Mouse (Mus musculus) G1E (cell line): ENCODE results near the gene Scml4. TPM values are rescaled to one million over a fixed set of nuclear protein-coding genes. Genes with fewer than 3 reads are reported as not detected.

Experiments
- ATAC-seq: 2 replicates; pipeline ENCODE4 v1.8.0; 2016; ENCODE audit warnings: mild to moderate bottlenecking; ENCODE audit not compliant: insufficient number of reproducible peaks, poor library complexity, low FRiP score, severe bottlenecking; ENCODE audit errors: extremely low read depth
- DNase-seq: peaks from one replicate; pipeline ENCODE4 v3.0.0; 2012; ENCODE audit warnings: low spot score
- H3K27me3 ChIP-seq: 2 replicates; pipeline ENCODE4 v1.6.1; 2012; ENCODE audit warnings: mild to moderate bottlenecking, low read length, inconsistent platforms; ENCODE audit not compliant: insufficient read depth
- H3K36me3 ChIP-seq: replicated peaks from 2 replicates; pipeline ENCODE3; 2012; ENCODE audit warnings: mild to moderate bottlenecking, inconsistent platforms
- H3K4me1 ChIP-seq: 2 replicates; pipeline ENCODE4 v1.6.1; 2012; ENCODE audit warnings: low read depth, low read length, inconsistent platforms, mixed read lengths; ENCODE audit not compliant: insufficient read depth
- H3K4me3 ChIP-seq: 2 replicates; pipeline ENCODE4 v1.5.1; 2012; ENCODE audit warnings: low read depth, mild to moderate bottlenecking, inconsistent platforms, low read length, moderate library complexity, mixed read lengths
- H3K9me3 ChIP-seq: replicated peaks from 2 replicates; pipeline ENCODE4 v1.6.1; 2012; ENCODE audit warnings: inconsistent platforms
- CTCF ChIP-seq: IDR thresholded peaks from 2 replicates; pipeline ENCODE4 v1.5.1; 2012; ENCODE audit warnings: low read depth, low read length, inconsistent platforms, mixed read lengths
- GATA1 ChIP-seq: IDR thresholded peaks from 2 replicates; pipeline ENCODE4 v1.6.1; 2012; ENCODE audit warnings: borderline replicate concordance, low read length, inconsistent platforms, mixed read lengths
- GATA2 ChIP-seq: IDR thresholded peaks from 2 replicates; pipeline ENCODE4 v1.6.1; 2012; ENCODE audit warnings: low read depth, low read length, inconsistent platforms, borderline replicate concordance
- POLR2AphosphoS5 ChIP-seq: IDR thresholded peaks from 2 replicates; pipeline ENCODE4 v1.6.1; 2012; ENCODE audit warnings: low read depth, low read length, inconsistent platforms; ENCODE audit not compliant: insufficient replicate concordance
- TAL1 ChIP-seq: conservative IDR thresholded peaks from 2 replicates; pipeline ENCODE4 v1.6.1; 2012; ENCODE audit warnings: low read depth, low read length, inconsistent platforms, mixed read lengths
- polyA plus RNA-seq: library from polyadenylated mRNA; stranded (reverse); fragments of >175 nt; gene quantifications from 2 replicates; pipeline ENCODE4 v1.2.3, GENCODE M21; 2012
- total RNA-seq, 2 experiments: library from RNA; stranded (forward) in 1 of 2; stranded (reverse) in 1 of 2; fragments of 200-1000 nt in 1 of 2; fragments of >200 nt in 1 of 2; fragmentation: Nextera tagmentation in 1 of 2; gene quantifications; 2 replicates each; pipeline ENCODE4 v1.2.3; 2014 to 2017

The Scml4 gene
- total and polyA plus RNA-seq, 3 experiments = not detected

DNA sequence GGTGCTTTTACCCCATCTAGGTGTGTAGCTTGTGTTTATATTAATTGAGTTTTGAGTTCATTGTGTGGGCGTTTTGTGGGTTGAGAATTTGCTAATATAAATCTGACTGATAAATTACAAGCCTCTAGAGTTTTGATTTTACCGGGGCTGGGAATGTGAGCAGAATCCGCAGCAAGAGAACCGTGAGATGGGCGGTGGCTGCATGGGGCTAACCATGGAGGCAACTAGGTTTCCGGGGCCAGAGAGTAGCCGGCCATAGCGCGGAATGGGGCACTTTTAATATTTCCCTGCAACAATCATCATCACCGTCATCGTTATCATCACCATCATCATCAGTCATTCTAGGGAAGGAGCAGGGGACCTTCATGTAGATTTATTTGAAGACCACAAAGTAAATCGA, 59.6 kb downstream of the Scml4 start:
- no peaks in the 10 kb centered on the region for H3K27me3 ChIP-seq
- TF ChIP-seq POLR2AphosphoS5 (no peak), TAL1 (no peak), GATA1 (no peak), GATA2 (no peak), CTCF (no peak)
- H3K4me3 ChIP-seq = no peak overlapping the region
- H3K9me3 ChIP-seq = no peaks in the 10 kb centered on the region
- no peaks in the 10 kb centered on the region for H3K36me3 ChIP-seq
- ATAC-seq (no peak), DNase-seq (no peak)
- no peaks in the 10 kb centered on the region for H3K4me1 ChIP-seq

DNA sequence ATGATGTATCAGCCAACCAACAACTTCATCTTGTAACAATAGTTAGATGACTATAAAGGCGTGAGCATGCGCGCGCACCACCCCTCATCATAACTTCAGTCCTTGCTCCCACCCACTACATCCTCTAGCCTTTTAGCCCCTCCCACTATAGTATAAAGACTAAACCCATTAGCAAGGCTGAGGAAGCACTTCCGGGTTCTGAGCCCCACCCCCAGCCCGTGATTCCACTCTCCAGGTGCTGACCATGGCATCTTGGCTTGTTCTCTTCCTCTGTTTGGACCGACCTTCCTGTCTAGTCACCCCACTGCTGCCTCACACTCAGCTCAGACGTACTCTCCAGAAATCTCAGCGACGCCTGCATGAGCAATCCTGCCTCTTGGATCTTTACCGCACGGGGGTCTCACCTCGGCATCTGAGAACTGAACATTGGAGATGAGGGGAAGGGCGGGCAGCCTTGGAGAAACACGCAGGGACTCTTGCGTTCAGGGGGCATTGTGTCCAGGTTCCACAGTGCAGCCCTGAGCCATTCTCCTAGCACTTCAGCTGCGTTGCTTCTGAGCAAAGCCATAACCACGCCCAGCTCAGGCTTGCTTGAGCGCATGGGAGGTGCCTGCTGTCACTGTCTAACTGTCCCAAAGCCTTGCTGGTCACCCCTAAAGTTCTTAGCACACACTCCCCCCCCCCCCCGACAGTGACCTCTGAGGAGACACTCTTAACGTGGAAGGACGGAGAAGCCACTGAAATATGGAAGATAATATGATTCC, 65.1 kb downstream of the Scml4 start:
- no peak for TF ChIP-seq TAL1
- TF ChIP-seq GATA1 = no peak
- no peak for TF ChIP-seq GATA2
- TF ChIP-seq CTCF = no peak
- no peak for TF ChIP-seq POLR2AphosphoS5
- no peak for DNase-seq
- no peaks in the 10 kb centered on the region for H3K36me3 ChIP-seq
- H3K4me1 ChIP-seq = no peaks in the 10 kb centered on the region
- H3K27me3 ChIP-seq = no peaks in the 10 kb centered on the region; the same call in 1 of the 2 replicates
- no peak for ATAC-seq
- no peak overlapping the region for H3K4me3 ChIP-seq
- no peaks in the 10 kb centered on the region for H3K9me3 ChIP-seq

DNA sequence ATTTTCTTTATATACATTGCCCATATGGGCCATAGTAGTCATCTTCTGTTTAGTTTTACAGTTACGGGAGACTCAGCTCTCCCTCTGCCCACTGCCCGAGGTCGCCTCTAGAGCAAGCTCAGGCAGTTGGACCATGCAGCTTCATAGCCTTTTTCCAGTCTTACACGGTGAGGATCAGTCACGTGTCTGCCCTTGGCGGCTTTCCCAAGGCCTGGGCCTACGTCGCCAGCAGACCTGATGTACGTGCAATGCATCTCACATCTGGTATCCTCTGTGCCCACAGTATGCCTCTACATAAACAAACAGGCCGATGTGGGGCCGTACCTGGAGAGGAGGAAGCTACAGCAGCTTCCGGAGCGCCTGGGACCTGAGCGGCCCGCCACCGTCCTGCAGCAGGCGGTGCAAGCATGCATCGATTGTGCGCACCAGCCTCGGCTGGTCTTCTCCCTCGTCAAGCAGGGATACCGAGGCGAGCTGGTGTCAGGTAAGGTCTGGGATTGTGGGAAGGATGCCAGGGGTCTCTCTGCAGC, 70.0 kb downstream of the Scml4 start:
- Histone ChIP-seq H3K36me3 (no peaks in the 10 kb centered on the region), H3K4me1 (no peaks in the 10 kb centered on the region), H3K27me3 (no peaks in the 10 kb centered on the region; the same call in 1 of the 2 replicates), H3K4me3 (no peak overlapping the region), H3K9me3 (no peaks in the 10 kb centered on the region)
- ATAC-seq (no peak), DNase-seq (no peak)
- TF ChIP-seq CTCF = no peak
- TF ChIP-seq TAL1 = no peak
- no peak for TF ChIP-seq GATA2
- TF ChIP-seq GATA1 = no peak
- no peak for TF ChIP-seq POLR2AphosphoS5

DNA sequence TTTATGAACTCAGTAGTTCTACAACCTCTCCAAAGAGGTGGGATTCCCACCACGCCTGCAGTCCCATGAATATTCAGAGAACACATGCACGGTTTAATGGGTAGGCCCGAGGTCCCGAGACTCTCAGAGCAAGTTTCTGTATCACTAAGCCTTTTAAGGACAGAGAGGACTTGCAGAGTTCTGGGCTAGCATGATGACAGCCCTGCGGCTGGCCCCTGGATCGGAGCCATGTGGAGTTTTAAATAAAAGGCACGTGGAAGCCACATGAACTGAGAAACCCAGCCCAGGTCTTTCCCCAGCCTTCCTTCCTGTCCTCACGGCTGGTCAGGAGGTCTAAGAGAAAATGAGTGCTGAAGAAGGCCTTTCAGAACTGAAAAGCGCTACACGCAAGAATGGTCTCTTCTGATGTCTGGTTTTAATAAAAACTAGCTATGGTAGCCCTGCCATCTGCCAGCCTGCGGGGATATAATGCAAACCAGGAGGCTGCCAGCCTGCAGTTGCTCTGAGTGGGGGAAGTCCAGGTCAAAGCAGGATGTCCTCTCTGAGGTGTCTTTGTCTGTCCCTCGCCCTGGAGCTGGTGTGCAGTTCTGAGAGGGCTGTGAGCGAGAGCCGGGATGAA, 72.8 kb downstream of the Scml4 start:
- Histone ChIP-seq H3K4me1 (no peaks in the 10 kb centered on the region), H3K36me3 (no peaks in the 10 kb centered on the region), H3K4me3 (no peak overlapping the region), H3K27me3 (no peaks in the 10 kb centered on the region; the same call in 1 of the 2 replicates), H3K9me3 (no peaks in the 10 kb centered on the region)
- ATAC-seq = no peak
- no peak for DNase-seq
- TF ChIP-seq CTCF (no peak), TAL1 (no peak), GATA1 (no peak), GATA2 (no peak), POLR2AphosphoS5 (no peak)

DNA sequence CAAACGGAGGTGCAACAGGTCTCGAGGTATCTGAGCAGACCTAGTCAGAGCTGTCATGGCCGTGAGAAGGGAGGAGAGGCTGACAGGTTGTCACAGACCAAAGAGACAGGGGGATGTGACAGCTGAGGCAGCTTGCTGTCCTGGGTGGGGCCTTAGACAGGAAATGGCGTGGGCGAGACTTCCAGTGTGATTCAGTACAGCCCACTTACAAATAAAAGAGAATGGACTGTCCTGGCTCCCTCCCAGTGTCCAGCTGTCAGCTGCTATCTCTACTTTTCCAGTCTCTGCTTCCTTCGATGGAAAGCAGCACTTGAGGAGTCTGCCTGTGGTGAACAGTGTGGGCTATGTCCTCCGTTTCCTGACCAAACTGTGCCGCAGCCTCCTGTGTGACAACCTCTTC, 74.5 kb downstream of the Scml4 start:
- no peaks in the 10 kb centered on the region for H3K4me1 ChIP-seq
- no peak overlapping the region for H3K4me3 ChIP-seq
- ATAC-seq (no peak), DNase-seq (no peak)
- H3K9me3 ChIP-seq = no peaks in the 10 kb centered on the region
- TF ChIP-seq GATA2 = no peak
- no peak for TF ChIP-seq GATA1
- TF ChIP-seq POLR2AphosphoS5 = no peak
- TF ChIP-seq CTCF = no peak
- TF ChIP-seq TAL1 = no peak
- H3K27me3 ChIP-seq = no peaks in the 10 kb centered on the region; the same call in 1 of the 2 replicates
- no peaks in the 10 kb centered on the region for H3K36me3 ChIP-seq

DNA sequence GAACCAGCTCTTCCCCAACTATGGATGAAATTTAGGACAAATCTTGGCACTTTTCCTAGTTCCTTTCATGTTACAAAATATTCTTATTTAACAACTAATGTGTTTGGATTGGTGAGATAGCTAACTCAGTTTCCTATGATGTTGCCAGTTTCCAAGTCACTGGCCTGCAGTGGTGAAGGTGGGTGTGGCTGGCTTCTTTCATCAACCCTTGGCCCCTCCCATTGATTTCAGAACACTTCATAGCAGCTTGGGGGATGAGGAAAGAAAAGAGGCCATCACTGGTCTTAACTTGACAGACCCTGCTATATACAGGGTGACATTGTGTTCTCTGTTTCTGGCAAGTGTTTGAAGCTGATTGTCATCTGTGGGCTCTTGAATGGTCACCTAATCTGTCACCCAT, 76.0 kb downstream of the Scml4 start:
- Histone ChIP-seq H3K9me3 (no peaks in the 10 kb centered on the region), H3K27me3 (peaks cover 2% of the 10 kb centered on the region; the same call in 1 of the 2 replicates), H3K36me3 (no peaks in the 10 kb centered on the region), H3K4me3 (no peak overlapping the region), H3K4me1 (no peaks in the 10 kb centered on the region)
- TF ChIP-seq CTCF (no peak), GATA1 (no peak), TAL1 (no peak), POLR2AphosphoS5 (no peak), GATA2 (no peak)
- no peak for ATAC-seq
- DNase-seq = no peak
